Mouse (Mus musculus): ENCODE measurements around the gene Mbnl1.
A peak's percentile ranks its signal among the peaks of the same experiment; 100 is the strongest.
"Not testable (repeated sequence)": the region's sequence is repeated elsewhere in the genome, so short reads cannot be mapped to it uniquely, and the experiment has no call there.

Gene Mbnl1

GRCm38 (mm10) chr3:60489509-60489908 lies 16.9 kb downstream of the Mbnl1 start:
- DNase-seq (ENCODE audit: low spot score) = no peak

- DNase-seq (ENCODE audit: low spot score) = not testable (repeated sequence)
Measured at GRCm38 (mm10) chr3:60494774-60495535, 22.3 kb downstream of the Mbnl1 start.

GRCm38 (mm10) chr3:60496197-60496596 lies 23.6 kb downstream of the Mbnl1 start:
- DNase-seq (ENCODE audit: low spot score) = no peak

- no peak for DNase-seq (ENCODE audit: low spot score)
Measured at GRCm38 (mm10) chr3:60498151-60498550, 25.5 kb downstream of the Mbnl1 start.

GRCm38 (mm10) chr3:60498646-60499045 lies 26.0 kb downstream of the Mbnl1 start:
- DNase-seq (ENCODE audit: low spot score) = no peak

GRCm38 (mm10) chr3:60499157-60499578 lies 26.5 kb downstream of the Mbnl1 start:
- DNase-seq (ENCODE audit: low spot score) = no peak

- DNase-seq (ENCODE audit: low spot score) = no peak
Measured at GRCm38 (mm10) chr3:60499718-60500450, 27.3 kb downstream of the Mbnl1 start.

GRCm38 (mm10) chr3:60500571-60501527 lies 28.2 kb downstream of the Mbnl1 start:
- peak; percentile 67 for DNase-seq (ENCODE audit: low spot score)

GRCm38 (mm10) chr3:60501561-60502151 lies 29.0 kb downstream of the Mbnl1 start:
- no peak for DNase-seq (ENCODE audit: low spot score)

GRCm38 (mm10) chr3:60502155-60502987 lies 29.7 kb downstream of the Mbnl1 start:
- DNase-seq (ENCODE audit: low spot score) = no peak

- DNase-seq (ENCODE audit: low spot score) = peak; percentile 50
Measured at GRCm38 (mm10) chr3:60503196-60503595, 30.6 kb downstream of the Mbnl1 start.

- no peak for DNase-seq (ENCODE audit: low spot score)
Measured at GRCm38 (mm10) chr3:60504775-60505430, 32.3 kb downstream of the Mbnl1 start.

GRCm38 (mm10) chr3:60506821-60507220 lies 34.2 kb downstream of the Mbnl1 start:
- no peak for DNase-seq (ENCODE audit: low spot score)

GRCm38 (mm10) chr3:60507496-60507895 lies 34.9 kb downstream of the Mbnl1 start:
- no peak for DNase-seq (ENCODE audit: low spot score)

GRCm38 (mm10) chr3:60507979-60508378 lies 35.3 kb downstream of the Mbnl1 start:
- DNase-seq (ENCODE audit: low spot score) = no peak

GRCm38 (mm10) chr3:60511197-60511596 lies 38.6 kb downstream of the Mbnl1 start:
- no peak for DNase-seq (ENCODE audit: low spot score)

GRCm38 (mm10) chr3:60513337-60513736 lies 40.7 kb downstream of the Mbnl1 start:
- no peak for DNase-seq (ENCODE audit: low spot score)

- no peak for DNase-seq (ENCODE audit: low spot score)
Measured at GRCm38 (mm10) chr3:60513746-60514145, 41.1 kb downstream of the Mbnl1 start.

- no peak for DNase-seq (ENCODE audit: low spot score)
Measured at GRCm38 (mm10) chr3:60515430-60515829, 42.8 kb downstream of the Mbnl1 start.

GRCm38 (mm10) chr3:60516054-60516674 lies 43.5 kb downstream of the Mbnl1 start:
- DNase-seq (ENCODE audit: low spot score) = no peak

Measured in left cerebral cortex, adult 11 months (tissue).